Mouse (Mus musculus) neural tube, embryonic 11.5 days (tissue): ENCODE measurements at regions not wholly inside any gene's neighbourhood (a gene's known extent, or its start where the extent isn't known, plus 50 kb on each side); places are given as distances from the start of the nearest gene placed in this dataset.

Source experiments
- ATAC-seq: fragments of 200-750 bp; cut with Nextera tagmentation; 2 replicates; pipeline ENCODE4 v1.8.0; 2017; ENCODE audit warnings: moderate number of reproducible peaks, mild to moderate bottlenecking, moderate TSS enrichment, moderate library complexity; ENCODE audit not compliant: insufficient read depth, low FRiP score, low TSS enrichment
- DNase-seq: peaks from one replicate; pipeline ENCODE4 v3.0.0-alpha.2; 2015; ENCODE audit warnings: low spot score
- H3K27ac ChIP-seq: fragments of 300-500 bp; sonication (generic); 2 replicates; pipeline ENCODE4 v1.5.1; 2014; ENCODE audit warnings: low read depth, mild to moderate bottlenecking, low read length
- H3K27me3 ChIP-seq: fragments of 300-500 bp; sonication (generic); 2 replicates; pipeline ENCODE4 v1.6.1; 2014; ENCODE audit warnings: mild to moderate bottlenecking, low read length, mixed read lengths; ENCODE audit not compliant: control insufficient read depth, insufficient read depth
- H3K36me3 ChIP-seq: fragments of 300-500 bp; sonication (generic); 2 replicates; pipeline ENCODE4 v1.6.1; 2014; ENCODE audit warnings: mild to moderate bottlenecking, low read length, moderate library complexity, mixed read lengths; ENCODE audit not compliant: control insufficient read depth, insufficient read depth
- H3K4me1 ChIP-seq: fragments of 300-500 bp; sonication (generic); 2 replicates; pipeline ENCODE4 v1.6.1; 2014; ENCODE audit warnings: low read length, mixed read lengths; ENCODE audit not compliant: control insufficient read depth, insufficient read depth
- H3K4me2 ChIP-seq: fragments of 300-500 bp; sonication (generic); 2 replicates; pipeline ENCODE4 v1.6.1; 2014; ENCODE audit warnings: low read depth, mild to moderate bottlenecking, moderate library complexity
- H3K4me3 ChIP-seq: fragments of 300-500 bp; sonication (generic); 2 replicates; pipeline ENCODE4 v1.5.1; 2014; ENCODE audit warnings: low read depth, low read length
- H3K9ac ChIP-seq: fragments of 300-500 bp; sonication (generic); 2 replicates; pipeline ENCODE4 v1.6.1; 2014; ENCODE audit warnings: mild to moderate bottlenecking, low read length
- H3K9me3 ChIP-seq: fragments of 300-500 bp; sonication (generic); 2 replicates; pipeline ENCODE4 v1.6.1; 2016; ENCODE audit warnings: low read length; ENCODE audit not compliant: control insufficient read depth
- WGBS: fragments of 180-500 bp; shearing (Covaris S2); extraction: QIAGEN DNeasy Blood & Tissue Kit; methylation state at CpG from one replicate; pipeline ENCODE4 v1.1.7; 2014; 5-methylcytosine and 5-hydroxymethylcytosine counted together

- H3K27me3 ChIP-seq: no peaks in the 10 kb centered on the region
- DNase-seq: no peak
- no peaks in the 10 kb centered on the region for H3K9me3 ChIP-seq
- H3K4me1 ChIP-seq: no peaks in the 10 kb centered on the region
- H3K9ac ChIP-seq: no peak overlapping the region
- H3K36me3 ChIP-seq: no peaks in the 10 kb centered on the region
- H3K4me3 ChIP-seq: no peak overlapping the region
- no peak for ATAC-seq
- H3K27ac ChIP-seq: no peak overlapping the region
- WGBS: 85% methylated on average over 8 of the region's 8 CpGs
- no peak overlapping the region for H3K4me2 ChIP-seq
These were observed 150.7 kb downstream of the Ndufs4 start for GRCm38 (mm10) chr13:114237391-114237790.

DNA sequence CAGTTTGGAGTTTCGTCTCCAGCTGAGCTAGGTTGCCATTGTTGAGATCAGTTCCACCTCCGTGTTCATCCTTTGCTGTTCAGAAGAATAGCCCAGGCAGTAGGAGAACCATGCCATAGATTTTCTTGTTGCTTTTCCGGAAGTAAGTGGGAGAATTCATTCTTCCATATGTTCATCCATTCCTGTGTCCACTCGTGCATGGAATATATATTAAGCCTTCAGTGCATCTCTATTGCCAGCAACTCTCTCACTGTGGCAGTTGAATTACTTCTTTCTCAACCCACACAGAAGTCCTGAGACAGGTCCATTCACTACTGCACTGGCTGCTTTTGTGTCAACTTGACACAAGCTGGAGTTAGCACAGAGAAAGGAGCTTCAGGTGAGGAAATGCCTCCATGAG is 152.2 kb downstream of the Ndufs4 start:
- Histone ChIP-seq H3K4me2 (no peak overlapping the region), H3K27ac (no peak overlapping the region), H3K9me3 (no peaks in the 10 kb centered on the region), H3K9ac (no peak overlapping the region), H3K36me3 (no peaks in the 10 kb centered on the region), H3K4me1 (no peaks in the 10 kb centered on the region), H3K27me3 (no peaks in the 10 kb centered on the region), H3K4me3 (no peak overlapping the region)
- ATAC-seq (no peak), DNase-seq (no peak)
- 85% methylated on average over 4 of the region's 4 CpGs for WGBS

- no peak for ATAC-seq
- Histone ChIP-seq H3K9ac (no peak overlapping the region), H3K4me1 (no peaks in the 10 kb centered on the region), H3K27me3 (no peaks in the 10 kb centered on the region), H3K4me2 (no peak overlapping the region), H3K27ac (no peak overlapping the region), H3K4me3 (no peak overlapping the region), H3K36me3 (no peaks in the 10 kb centered on the region), H3K9me3 (no peaks in the 10 kb centered on the region)
- WGBS: 93% methylated on average over 3 of the region's 3 CpGs
- DNase-seq: no peak
These were observed 155.9 kb downstream of the Ndufs4 start for GRCm38 (mm10) chr13:114232203-114232602.

- H3K27me3 ChIP-seq: no peaks in the 10 kb centered on the region
- H3K4me2 ChIP-seq: no peak overlapping the region
- no peak overlapping the region for H3K9ac ChIP-seq
- no peaks in the 10 kb centered on the region for H3K36me3 ChIP-seq
- DNase-seq (no peak), ATAC-seq (no peak)
- no peak overlapping the region for H3K4me3 ChIP-seq
- WGBS: 88% methylated on average over 4 of the region's 4 CpGs
- H3K9me3 ChIP-seq: no peaks in the 10 kb centered on the region
- H3K4me1 ChIP-seq: no peaks in the 10 kb centered on the region
- H3K27ac ChIP-seq: no peak overlapping the region
These were observed 157.5 kb downstream of the Ndufs4 start for GRCm38 (mm10) chr13:114230557-114230956.

GRCm38 (mm10) chr13:114227046-114227445 is 161.0 kb downstream of the Ndufs4 start:
- Histone ChIP-seq H3K4me2 (no peak overlapping the region), H3K4me1 (no peaks in the 10 kb centered on the region), H3K36me3 (no peaks in the 10 kb centered on the region), H3K9me3 (no peaks in the 10 kb centered on the region), H3K27me3 (no peaks in the 10 kb centered on the region), H3K4me3 (no peak overlapping the region), H3K9ac (no peak overlapping the region), H3K27ac (no peak overlapping the region)
- no peak for ATAC-seq
- WGBS: 61% methylated on average over 4 of the region's 4 CpGs
- DNase-seq: no peak

GRCm38 (mm10) chr13:114226291-114226925 is 161.7 kb downstream of the Ndufs4 start:
- Histone ChIP-seq H3K4me2 (no peak overlapping the region), H3K4me3 (no peak overlapping the region), H3K36me3 (no peaks in the 10 kb centered on the region), H3K4me1 (no peaks in the 10 kb centered on the region), H3K27me3 (no peaks in the 10 kb centered on the region), H3K27ac (no peak overlapping the region), H3K9me3 (no peaks in the 10 kb centered on the region), H3K9ac (no peak overlapping the region)
- no peak for ATAC-seq
- WGBS: 53% methylated on average over 7 of the region's 7 CpGs
- DNase-seq: peak; percentile 17

DNA sequence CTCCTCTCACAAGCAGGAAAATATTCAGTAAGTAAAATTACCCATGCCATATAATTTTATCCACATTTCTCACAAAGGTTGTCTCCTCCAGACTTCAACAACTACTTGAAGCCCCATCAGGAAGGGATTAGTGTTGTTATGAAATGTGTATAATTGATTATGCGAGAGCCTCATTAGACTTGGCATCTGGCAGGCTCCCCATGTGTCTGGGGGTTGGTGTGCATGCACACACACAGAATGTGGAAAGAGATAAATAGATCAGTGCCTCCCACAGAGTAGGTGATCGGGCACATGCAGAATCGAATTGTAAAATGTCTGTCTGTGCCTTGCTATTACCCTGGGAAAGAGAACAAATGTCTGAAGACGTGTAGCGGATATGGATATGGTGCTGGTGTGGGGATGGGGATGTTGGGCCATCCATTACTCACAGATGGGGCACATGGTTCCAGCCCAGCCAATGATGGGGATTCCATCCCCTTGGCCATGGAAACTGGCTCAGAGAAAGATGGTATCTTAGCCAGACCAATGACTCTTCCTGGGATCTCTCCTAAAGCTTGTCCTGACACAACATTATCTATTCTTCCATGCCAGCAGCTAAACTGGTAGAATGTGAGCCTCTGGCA is 168.1 kb downstream of the Ndufs4 start:
- H3K27me3 ChIP-seq: no peaks in the 10 kb centered on the region
- 87% methylated on average over 5 of the region's 5 CpGs for WGBS
- DNase-seq (no peak), ATAC-seq (no peak)
- H3K4me1 ChIP-seq: no peaks in the 10 kb centered on the region
- no peak overlapping the region for H3K9ac ChIP-seq
- H3K9me3 ChIP-seq: no peaks in the 10 kb centered on the region
- no peak overlapping the region for H3K4me2 ChIP-seq
- no peak overlapping the region for H3K4me3 ChIP-seq
- H3K36me3 ChIP-seq: no peaks in the 10 kb centered on the region
- H3K27ac ChIP-seq: no peak overlapping the region

DNA sequence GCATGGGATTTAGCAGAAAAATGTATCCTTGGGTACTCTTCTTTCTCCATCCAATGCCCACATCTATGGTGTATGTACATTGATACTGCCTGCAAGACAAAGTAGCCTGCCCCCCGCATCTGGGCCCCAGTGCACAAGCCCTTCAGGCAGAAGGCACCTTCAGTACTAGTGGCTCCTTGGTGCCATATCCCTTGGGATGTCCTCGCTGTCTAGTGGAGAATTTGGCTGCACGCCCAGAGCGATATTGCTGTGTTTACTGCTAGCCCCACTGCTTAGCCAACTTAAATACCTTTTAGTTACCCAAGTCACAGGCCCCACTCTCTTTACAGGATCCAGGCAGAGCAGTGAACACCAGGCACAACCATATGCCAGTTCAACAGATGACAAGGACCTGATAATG is 173.0 kb downstream of the Ndufs4 start:
- no peak overlapping the region for H3K9ac ChIP-seq
- ATAC-seq: no peak
- H3K4me1 ChIP-seq: no peaks in the 10 kb centered on the region
- no peak overlapping the region for H3K4me2 ChIP-seq
- no peaks in the 10 kb centered on the region for H3K9me3 ChIP-seq
- H3K4me3 ChIP-seq: no peak overlapping the region
- DNase-seq: no peak
- H3K36me3 ChIP-seq: no peaks in the 10 kb centered on the region
- WGBS: 93% methylated on average over 4 of the region's 4 CpGs
- no peaks in the 10 kb centered on the region for H3K27me3 ChIP-seq
- H3K27ac ChIP-seq: no peak overlapping the region
